Mouse (Mus musculus) B cell, adult (primary cell): ENCODE data around the gene Syce2. TPM values are rescaled to one million over a fixed set of nuclear protein-coding genes. Genes with fewer than 3 reads are reported as not detected.

Experiments used
- total RNA-seq: library from RNA; stranded (reverse); gene quantifications from 4 replicates; pipeline ENCODE4 v1.2.4, GENCODE M21; 2023; ENCODE audit not compliant: inconsistent age

The Syce2 gene
- total RNA-seq, result 6.1 to 11.9 TPM (median 9.0 TPM) in 4 replicates

DNA sequence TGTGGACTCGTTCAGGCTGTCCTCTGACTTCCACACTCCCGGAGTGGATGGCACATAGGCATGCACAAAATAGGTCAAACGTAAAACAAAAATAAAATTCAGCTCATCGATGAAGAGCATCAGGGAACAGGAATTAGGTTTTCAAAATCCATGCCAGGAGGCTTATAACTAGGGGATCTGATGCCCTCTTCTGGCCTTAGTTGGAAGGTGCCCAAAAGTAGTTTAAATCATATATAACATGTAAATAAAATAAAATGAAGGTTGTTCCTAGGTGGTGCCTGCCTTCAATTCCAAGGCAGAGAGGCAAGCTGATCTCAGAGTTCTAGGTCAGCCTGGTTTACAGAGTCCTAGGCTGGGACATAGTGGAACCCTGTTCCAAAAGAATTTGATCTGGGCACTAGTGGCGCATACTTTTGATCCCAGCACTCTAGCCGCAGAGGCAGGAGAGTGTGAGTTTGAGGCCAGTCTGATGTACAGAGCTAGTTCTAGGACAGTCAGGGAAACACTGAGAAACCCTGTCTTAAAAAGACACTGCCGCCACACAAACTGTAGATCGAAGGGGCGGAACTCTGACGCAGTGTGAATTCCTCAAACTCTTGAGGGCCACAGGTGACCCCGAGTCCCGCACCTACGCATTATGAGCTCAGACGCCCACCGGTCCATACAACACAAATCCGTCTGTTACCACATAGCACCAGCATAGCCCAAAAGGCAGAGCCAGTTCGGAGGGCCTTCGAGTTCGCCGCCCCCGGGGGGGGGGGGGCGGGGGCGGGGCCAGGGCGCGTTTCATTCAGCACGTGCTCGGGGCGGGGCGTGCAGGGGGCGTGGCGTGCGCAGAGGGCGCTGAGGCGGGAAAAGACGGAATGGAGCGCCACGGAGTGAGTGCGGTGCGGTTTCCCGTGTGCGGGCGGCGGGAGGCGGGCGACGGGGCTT lies at the start of gene Syce2:
Syce2 (plus strand) TSS at position 736 of the 933 bp plus-strand sequence.

DNA sequence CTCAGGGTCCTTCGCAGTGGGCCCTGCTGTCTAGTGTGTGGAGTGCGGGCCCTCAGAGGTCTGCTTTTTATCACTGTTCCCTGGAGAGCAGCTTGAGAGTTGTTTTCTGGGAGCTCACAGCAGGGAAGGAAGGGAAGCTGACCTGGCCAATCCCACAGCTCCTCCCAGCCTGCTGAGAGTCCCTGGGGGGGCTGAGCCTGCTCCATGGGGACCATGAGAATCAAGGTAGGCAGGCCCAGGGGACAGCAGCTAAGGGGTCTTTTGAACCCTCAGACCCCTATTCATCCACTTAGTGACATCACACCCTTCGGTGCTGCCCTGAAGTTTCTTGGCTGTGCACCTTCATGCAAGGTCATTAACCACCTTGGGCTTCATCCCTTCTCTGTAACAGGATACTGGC lies 49.2 kb upstream of the Syce2 start, which contains the start of gene Dand5:
Dand5 (minus strand) TSS at position 101 of the 400 bp plus-strand sequence.

DNA sequence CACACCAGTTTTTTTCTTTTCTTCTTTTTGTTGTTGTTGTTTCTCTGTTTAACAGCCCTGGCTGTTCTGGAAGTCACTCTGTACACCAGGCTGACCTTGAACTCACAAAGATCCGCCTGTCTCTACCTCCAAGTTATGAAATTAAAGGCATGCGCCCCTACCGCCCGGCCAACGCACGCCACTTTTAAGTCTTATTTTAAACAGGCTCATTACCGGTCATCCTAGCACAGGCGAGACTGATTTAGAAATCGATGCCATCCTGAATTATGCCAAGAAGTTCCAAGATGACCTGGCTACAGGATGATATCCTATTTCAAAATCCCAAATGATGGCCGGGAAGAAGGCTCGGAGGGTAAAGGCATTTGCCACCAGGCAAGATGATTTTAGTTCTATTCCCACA lies 40.4 kb upstream of the Syce2 start, which contains the start of gene Gadd45gip1:
Gadd45gip1 (plus strand) TSS at position 33 of the 400 bp plus-strand sequence.

DNA sequence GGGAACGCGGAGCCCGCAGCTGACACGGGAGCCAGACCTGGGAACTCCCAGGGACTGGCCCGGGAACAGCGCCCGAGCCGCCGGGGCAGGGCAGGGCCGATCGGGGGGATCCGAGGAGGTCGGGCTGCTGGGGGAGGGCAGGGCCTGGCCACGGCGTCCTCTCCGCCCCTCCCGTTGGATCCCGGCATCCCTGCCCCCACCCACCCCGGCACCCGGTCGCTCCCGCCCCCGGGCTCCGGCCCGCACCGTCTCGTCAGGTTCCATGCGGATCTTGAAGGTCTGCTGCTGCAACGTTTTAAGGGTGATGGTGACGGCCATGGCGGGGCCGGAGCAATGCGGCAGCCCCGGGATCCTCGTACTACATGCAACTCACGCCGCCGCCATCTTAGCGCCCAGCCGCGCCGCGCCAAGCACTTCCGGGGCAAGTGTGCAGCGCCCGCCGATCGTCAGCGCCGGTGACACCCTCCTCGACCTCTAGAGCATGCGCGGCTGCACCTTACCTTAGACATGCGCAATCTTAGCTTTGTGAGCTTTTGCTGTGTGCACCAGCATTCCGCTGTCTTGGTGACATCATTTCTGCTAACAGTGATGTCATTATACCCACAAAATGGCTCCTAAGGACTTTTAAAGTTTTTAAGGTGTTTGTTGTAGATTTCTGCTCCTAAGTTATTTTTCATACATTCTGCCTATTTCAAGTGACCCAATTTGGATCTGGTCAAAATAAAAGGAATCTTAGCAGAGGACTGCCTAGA lies 31.5 kb upstream of the Syce2 start, which contains the start of gene Rad23a:
Rad23a (minus strand) TSS at position 418 of the 752 bp plus-strand sequence.

DNA sequence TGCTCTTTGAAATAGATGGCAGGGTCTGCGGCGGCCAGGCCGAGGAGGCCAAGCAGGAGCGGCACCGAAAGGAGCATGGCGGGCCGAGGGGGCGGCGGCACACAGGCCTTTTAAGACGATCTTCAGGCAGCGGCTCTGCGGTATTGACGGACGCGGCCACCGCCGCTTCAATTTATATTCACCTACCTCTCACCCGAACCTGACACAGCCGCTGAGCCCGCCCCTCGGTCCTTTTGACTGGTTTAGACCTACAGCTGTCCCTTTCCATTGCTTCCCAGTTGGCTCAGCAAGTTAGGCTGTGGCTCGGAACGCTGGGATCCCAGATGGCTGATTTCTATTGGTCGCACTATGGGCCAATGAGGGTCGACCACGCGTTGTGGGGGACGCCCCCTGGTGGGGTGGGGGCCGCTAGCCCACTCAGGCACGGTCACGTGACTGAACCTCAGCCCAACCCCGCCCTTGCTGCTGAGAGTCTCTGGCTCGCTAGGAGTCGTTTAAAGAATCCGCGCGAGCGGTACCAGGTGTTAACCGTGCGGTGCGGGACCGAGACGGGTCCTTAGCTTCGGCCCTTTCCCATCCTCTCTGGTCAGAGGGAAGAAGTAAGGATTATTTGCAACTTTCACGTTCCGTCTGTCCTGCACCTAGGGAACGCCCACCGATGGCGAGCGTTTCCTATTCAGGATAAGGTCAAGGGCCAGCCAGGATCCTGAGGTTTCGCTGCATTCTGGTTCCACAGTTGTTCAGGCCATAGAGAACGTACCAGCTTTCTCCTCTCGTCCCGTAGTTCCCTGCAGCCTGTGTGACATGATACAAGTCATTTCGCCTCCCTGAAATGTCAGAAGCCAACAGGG lies 25.0 kb upstream of the Syce2 start, which contains the start of gene Calr:
Calr (minus strand) TSS at position 213 of the 851 bp plus-strand sequence.

DNA sequence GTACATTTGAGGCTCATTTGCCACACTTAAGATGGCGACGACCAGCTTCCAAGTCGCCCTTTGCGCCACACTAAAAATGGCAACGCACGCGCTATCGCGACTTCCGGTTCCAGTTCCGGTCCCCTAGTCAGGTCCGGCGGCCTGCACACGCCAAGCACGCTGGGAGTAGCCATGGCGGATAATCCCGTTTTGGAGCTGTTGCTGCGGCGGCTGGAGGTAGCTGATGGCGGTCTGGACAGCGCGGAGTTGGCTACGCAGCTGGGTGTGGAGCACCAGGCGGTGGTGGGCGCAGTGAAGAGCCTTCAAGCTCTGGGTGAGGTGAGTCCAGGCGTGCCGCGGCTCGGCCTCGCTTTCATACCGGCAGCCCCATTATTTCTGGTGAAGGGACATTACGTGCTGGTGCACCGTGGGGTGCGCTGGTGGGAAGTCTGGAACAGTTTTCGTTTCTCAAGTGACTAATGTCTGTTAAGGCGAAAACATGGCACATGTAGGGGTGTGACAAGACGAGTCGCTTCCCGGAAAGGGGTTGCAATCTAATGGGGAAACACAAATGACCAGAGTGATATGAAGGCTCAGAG lies 15.0 kb upstream of the Syce2 start, which contains the start of gene Farsa:
Farsa (plus strand) TSS at position 126 of the 578 bp plus-strand sequence.

DNA sequence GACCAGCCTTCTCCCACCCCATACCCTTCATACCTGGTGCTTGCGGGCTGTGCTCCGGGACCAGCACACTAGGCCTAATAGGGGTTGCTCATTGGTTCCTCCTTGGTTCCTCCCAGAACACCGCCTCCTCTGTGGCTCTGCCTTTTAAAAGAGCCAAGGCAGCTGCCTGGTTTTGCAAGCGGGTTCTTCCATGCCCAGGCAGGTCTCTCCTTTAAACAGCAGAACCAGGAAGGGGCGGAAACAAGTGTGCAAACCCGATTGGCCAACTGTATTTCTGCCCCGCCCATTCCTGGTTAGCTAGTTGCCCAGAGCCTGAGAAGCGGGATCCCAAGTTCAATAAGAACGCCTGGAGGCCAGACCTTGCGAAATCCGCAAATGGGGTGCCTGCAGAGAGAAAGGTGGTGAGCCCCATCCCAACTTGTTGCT lies 21.8 kb downstream of the Syce2 start, which contains the start of gene Gcdh:
Gcdh (minus strand) TSS at position 213 of the 426 bp plus-strand sequence.

DNA sequence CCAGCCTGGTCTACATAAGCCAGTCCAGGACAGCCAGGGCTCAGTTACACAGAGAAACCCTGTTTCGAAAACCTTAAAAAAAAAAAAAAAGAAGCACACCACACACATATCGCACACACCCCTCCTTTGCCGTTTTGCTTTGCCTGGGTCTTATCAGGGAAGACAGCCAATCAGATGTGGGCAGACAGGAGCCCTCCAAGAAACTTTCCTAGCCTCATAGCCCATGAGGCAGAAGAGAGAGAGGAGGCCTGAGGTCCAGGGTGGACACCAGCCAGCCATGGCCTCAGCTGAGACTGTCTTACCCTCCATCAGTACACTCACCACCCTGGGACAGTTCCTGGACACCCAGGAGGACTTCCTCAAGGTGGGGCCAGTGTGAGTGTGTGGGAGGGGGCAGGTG lies 29.8 kb downstream of the Syce2 start, which contains the start of gene Klf1:
Klf1 (plus strand) TSS at position 177 of the 400 bp plus-strand sequence.

DNA sequence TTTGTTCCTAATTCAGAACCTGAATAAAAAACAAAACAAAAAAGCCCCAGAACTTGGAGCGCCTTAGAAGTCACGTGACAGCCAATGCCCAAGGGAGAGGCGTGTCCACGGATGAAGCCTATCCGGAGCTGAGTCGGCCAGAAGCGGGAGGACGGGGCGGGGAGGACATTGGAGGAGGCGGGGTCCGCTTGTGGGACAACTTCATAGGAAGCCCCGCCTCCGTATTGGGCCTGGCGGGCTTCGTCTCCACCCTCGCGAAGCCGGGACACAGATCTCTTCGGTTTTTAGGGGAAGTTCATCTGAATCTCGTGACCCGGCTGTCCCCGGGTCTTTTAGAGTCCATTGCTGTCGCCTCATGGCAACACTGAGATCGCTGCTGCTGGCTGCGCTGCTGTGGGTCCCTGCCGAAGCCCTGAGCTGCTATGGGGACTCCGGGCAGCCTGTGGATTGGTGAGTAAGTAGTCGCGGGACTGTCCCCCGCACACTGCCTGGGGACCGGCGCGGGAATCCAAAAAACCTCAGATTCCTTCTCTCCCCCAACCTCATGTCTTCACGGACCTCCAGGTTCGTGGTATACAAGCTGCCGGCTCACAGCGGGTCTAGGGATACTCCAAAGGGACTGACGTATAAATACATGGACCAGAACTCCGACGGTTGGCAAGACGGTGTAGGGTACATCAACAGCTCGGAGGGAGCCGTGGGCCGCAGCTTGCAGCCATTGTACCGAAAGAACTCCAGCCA lies 36.7 kb downstream of the Syce2 start, which contains the start of gene Dnase2a:
Dnase2a (plus strand) TSS at position 140 of the 741 bp plus-strand sequence.

DNA sequence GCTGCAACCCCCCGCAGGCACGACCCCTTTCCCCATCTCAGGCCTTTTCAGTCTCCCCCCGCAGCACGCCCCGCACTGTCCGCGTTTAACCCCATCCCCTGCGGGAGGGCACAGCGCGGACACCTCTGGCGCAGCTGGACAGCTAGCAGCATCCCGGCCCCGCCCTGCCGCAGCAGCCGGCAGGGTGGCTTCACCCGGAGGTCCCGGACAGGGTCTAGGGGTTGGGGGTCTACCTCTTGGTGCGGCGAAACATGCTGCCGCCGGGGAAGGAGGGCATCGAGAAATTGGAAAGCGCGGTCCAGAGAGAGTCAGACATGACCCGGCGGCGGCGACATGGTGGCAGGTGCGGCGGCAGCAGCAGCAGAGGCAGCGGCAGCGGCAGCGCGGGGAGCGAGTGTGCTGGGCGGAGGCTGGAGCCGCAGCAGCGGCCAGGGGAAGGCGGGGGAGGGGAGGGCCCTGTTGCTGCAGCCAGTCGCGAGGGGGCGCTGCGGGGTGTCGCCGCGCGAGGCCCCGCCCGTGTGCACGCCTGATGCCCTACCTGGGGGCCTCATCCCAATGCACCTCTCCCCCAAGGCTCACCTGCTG lies 65.1 kb downstream of the Syce2 start, which contains the start of gene Mast1:
Mast1 (minus strand) TSS at position 398 of the 585 bp plus-strand sequence.

Other genes starting within 250 kb of the Syce2 start
- 211 to 281 TPM (median 245 TPM) in 4 replicates for gene Ier2, start 209.3 kb upstream of the Syce2 start, total RNA-seq
- 180 to 199 TPM (median 184 TPM) in 4 replicates for gene Trmt1, start 185.8 kb upstream of the Syce2 start, total RNA-seq
- 57.6 to 63.9 TPM (median 60.3 TPM) in 4 replicates for gene Nacc1, start 184.2 kb upstream of the Syce2 start, total RNA-seq
- 129 to 151 TPM (median 133 TPM) in 4 replicates for gene Lyl1, start 170.7 kb upstream of the Syce2 start, total RNA-seq
- not detected in 4 replicates for gene G430095P16Rik, start 149.1 kb upstream of the Syce2 start, total RNA-seq
- gene Nfix, start 71.8 kb upstream of the Syce2 start, total RNA-seq, result 1.4 to 4.3 TPM (median 2.8 TPM) in 4 replicates
- gene Dand5, start 49.3 kb upstream of the Syce2 start, total RNA-seq, result 2.2 to 3.3 TPM (median 2.8 TPM) in 4 replicates
- 11.4 to 12.8 TPM (median 11.7 TPM) in 4 replicates for gene Gadd45gip1, start 40.6 kb upstream of the Syce2 start, total RNA-seq
- gene Rad23a, start 31.4 kb upstream of the Syce2 start, total RNA-seq, result 48.0 to 63.3 TPM (median 61.5 TPM) in 4 replicates
- 564 to 720 TPM (median 619 TPM) in 4 replicates for gene Calr, start 25.2 kb upstream of the Syce2 start, total RNA-seq
- gene Farsa, start 15.1 kb upstream of the Syce2 start, total RNA-seq, result 66.8 to 70.5 TPM (median 68.5 TPM) in 4 replicates
- gene Gcdh, start 21.8 kb downstream of the Syce2 start, total RNA-seq, result 18.7 to 34.4 TPM (median 31.5 TPM) in 4 replicates
- gene Klf1, start 29.8 kb downstream of the Syce2 start, total RNA-seq, result 0.32 to 0.45 TPM in 2 of 4 replicates, not detected in the others
- 67.4 to 74.5 TPM (median 72.7 TPM) in 4 replicates for gene Dnase2a, start 36.4 kb downstream of the Syce2 start, total RNA-seq
- gene Mast1, start 65.2 kb downstream of the Syce2 start, total RNA-seq, result 0.16 to 0.57 TPM (median 0.23 TPM) in 4 replicates
- not detected in 4 replicates for gene Rtbdn, start 74.9 kb downstream of the Syce2 start, total RNA-seq
- gene Gm49661, start 97.3 kb downstream of the Syce2 start, total RNA-seq, result 2.0 TPM in 1 of 4 replicates, not detected in the others
- gene Prdx2, start 97.5 kb downstream of the Syce2 start, total RNA-seq, result 57.4 to 60.7 TPM (median 59.6 TPM) in 4 replicates
- gene Rnaseh2a, start 97.7 kb downstream of the Syce2 start, total RNA-seq, result 30.0 to 35.5 TPM (median 33.5 TPM) in 4 replicates
- 1,539 to 1,702 TPM (median 1,628 TPM) in 4 replicates for gene Junb, start 106.6 kb downstream of the Syce2 start, total RNA-seq
- gene Hook2, start 118.5 kb downstream of the Syce2 start, total RNA-seq, result 5.9 to 8.3 TPM (median 6.6 TPM) in 4 replicates
- 0.32 TPM in 1 of 4 replicates, not detected in the others for gene Best2, start 142.4 kb downstream of the Syce2 start, total RNA-seq
- 87.6 to 96.1 TPM (median 94.0 TPM) in 4 replicates for gene Asna1, start 153.2 kb downstream of the Syce2 start, total RNA-seq
- 205 to 226 TPM (median 223 TPM) in 4 replicates for gene Trir, start 154.7 kb downstream of the Syce2 start, total RNA-seq
- gene Tnpo2, start 164.8 kb downstream of the Syce2 start, total RNA-seq, result 38.8 to 49.7 TPM (median 45.7 TPM) in 4 replicates
- 14.4 to 17.5 TPM (median 15.4 TPM) in 4 replicates for gene Fbxw9, start 187.9 kb downstream of the Syce2 start, total RNA-seq
- 3.0 TPM in 1 of 4 replicates, not detected in the others for gene Gm5741, start 195.9 kb downstream of the Syce2 start, total RNA-seq
- 105 to 138 TPM (median 115 TPM) in 4 replicates for gene Dhps, start 199.6 kb downstream of the Syce2 start, total RNA-seq
- gene Wdr83os, start 208.6 kb downstream of the Syce2 start, total RNA-seq, result 49.2 to 55.9 TPM (median 50.9 TPM) in 4 replicates
- 12.5 to 15.1 TPM (median 13.1 TPM) in 4 replicates for gene Wdr83, start 209.2 kb downstream of the Syce2 start, total RNA-seq
- gene Man2b1, start 211.2 kb downstream of the Syce2 start, total RNA-seq, result 156 to 176 TPM (median 163 TPM) in 4 replicates